Mouse (Mus musculus): ENCODE measurements around the gene Gmip.

Gmip gene

GRCm38 (mm10) chr8:69861251-69861650 lies 52.8 kb downstream of the Gmip start:
- in situ Hi-C loops (cut with MseI, MboI), result no loop called here

- in situ Hi-C loops (cut with MseI, MboI), result no loop called here
Observed at GRCm38 (mm10) chr8:69863387-69864020, 55.0 kb downstream of the Gmip start.

GRCm38 (mm10) chr8:69864180-69864579 lies 55.7 kb downstream of the Gmip start:
- in situ Hi-C loops (cut with MseI, MboI), result no loop called here

GRCm38 (mm10) chr8:69867696-69868326 lies 59.3 kb downstream of the Gmip start:
- in situ Hi-C loops (cut with MseI, MboI), result no loop called here

GRCm38 (mm10) chr8:69870003-69870765 lies 61.7 kb downstream of the Gmip start:
- in situ Hi-C loops (cut with MseI, MboI), result no loop called here

GRCm38 (mm10) chr8:69870907-69871306 lies 62.4 kb downstream of the Gmip start:
- in situ Hi-C loops (cut with MseI, MboI), result no loop called here

Measured in mouse trophoblast stem cell (cell line).